Mouse (Mus musculus): Measurements from ENCODE around the gene Serinc4.

Serinc4 gene

GRCm38 (mm10) chr2:121396624-121397023 lies 60.0 kb downstream of the Serinc4 start:
- peak; percentile 56 to 74 for DNase-seq (ENCODE audit: low spot score in 2 of 2)
